Mouse (Mus musculus) liver, adult 2 months (tissue): ENCODE data around the gene H2-DMb1. TPM values are rescaled to one million over a fixed set of nuclear protein-coding genes. Genes with fewer than 3 reads are reported as not detected.

Experiments used
- DNase-seq: peaks from one replicate; pipeline ENCODE4 v3.0.0-alpha.2; 2011; ENCODE audit warnings: low read depth, low spot score; ENCODE audit errors: extremely low read depth
- H3K27ac ChIP-seq: fragments of 200-500 bp; replicated peaks from 2 replicates; pipeline ENCODE4 v1.5.1; 2012; ENCODE audit warnings: low read depth, mild to moderate bottlenecking, control low read depth, inconsistent platforms, low read length; ENCODE audit not compliant: insufficient read depth
- H3K27me3 ChIP-seq: fragments of 200-500 bp; 2 replicates; pipeline ENCODE4 v1.6.1; 2012; ENCODE audit warnings: mild to moderate bottlenecking, moderate library complexity, low read length, inconsistent platforms; ENCODE audit not compliant: control insufficient read depth, insufficient read depth
- H3K36me3 ChIP-seq: fragments of 200-500 bp; 2 replicates; pipeline ENCODE4 v1.6.1; 2012; ENCODE audit warnings: low read length, inconsistent platforms; ENCODE audit not compliant: control insufficient read depth, insufficient read depth
- H3K4me1 ChIP-seq: fragments of 200-500 bp; 2 replicates; pipeline ENCODE4 v1.6.1; 2011; ENCODE audit warnings: low read length; ENCODE audit not compliant: control insufficient read depth, insufficient read depth
- H3K4me3 ChIP-seq: fragments of 200-500 bp; 2 replicates; pipeline ENCODE4 v1.5.1; 2011; ENCODE audit warnings: low read depth, mild to moderate bottlenecking, control low read depth, low read length, moderate library complexity; ENCODE audit not compliant: insufficient read depth
- H3K79me2 ChIP-seq: fragments of 200-500 bp; 2 replicates; pipeline ENCODE4 v1.6.1; 2012; ENCODE audit warnings: inconsistent platforms, mild to moderate bottlenecking, low read length, moderate library complexity; ENCODE audit not compliant: control insufficient read depth, insufficient read depth
- H3K9ac ChIP-seq: fragments of 200-500 bp; 2 replicates; pipeline ENCODE4 v1.6.1; 2012; ENCODE audit warnings: low read depth, mild to moderate bottlenecking, control low read depth, inconsistent platforms, low read length
- CTCF ChIP-seq: fragments of 200-500 bp; IDR thresholded peaks from 2 replicates; pipeline ENCODE4 v1.5.1; 2011; ENCODE audit warnings: low read depth, low read length, control low read depth
- POLR2A ChIP-seq: fragments of 200-500 bp; IDR thresholded peaks from 2 replicates; pipeline ENCODE4 v1.6.1; 2011; ENCODE audit warnings: low read length, control low read depth; ENCODE audit not compliant: insufficient read depth; ENCODE audit errors: extremely low read depth
- WGBS: fragments of 180-500 bp; shearing (Covaris S2); methylation state at CpG from one replicate; pipeline ENCODE4 v1.1.7; 2018; 5-methylcytosine and 5-hydroxymethylcytosine counted together
- polyA plus RNA-seq: library from polyadenylated mRNA; depleted of rRNA; stranded (reverse); fragments of >200 nt; gene quantifications from 2 replicates; pipeline ENCODE4 v1.2.3, GENCODE M21; 2012
- total RNA-seq: library from RNA; depleted of rRNA; stranded (reverse); fragments of >200 nt; gene quantifications from 2 replicates; pipeline ENCODE4 v1.2.3, GENCODE M21; 2014

H2-DMb1 gene
- total and polyA plus RNA-seq, 2 experiments = 4.2 to 14.5 TPM

GRCm38 (mm10) chr17:34185526-34185925, 32.7 kb downstream of the H2-DMb1 start:
- 94% methylated on average over 9 of the region's 9 CpGs for WGBS
- Histone ChIP-seq H3K36me3 (0 out of 2 replicates have a peak, but pooled peaks cover 2% of the 10 kb centered on the region), H3K27ac (no peak overlapping the region), H3K79me2 (no peaks in the 10 kb centered on the region; the same call in 1 of the 2 replicates), H3K9ac (no peak overlapping the region), H3K4me1 (peaks cover 13% of the 10 kb centered on the region), H3K27me3 (no peaks in the 10 kb centered on the region), H3K4me3 (no peak overlapping the region)
- DNase-seq = no peak
- TF ChIP-seq POLR2A (no peak), CTCF (no peak)

- peak; percentile 45 for DNase-seq
- H3K79me2 ChIP-seq = no peaks in the 10 kb centered on the region; the same call in 1 of the 2 replicates
- TF ChIP-seq CTCF = no peak
- TF ChIP-seq POLR2A = no peak
- H3K27ac ChIP-seq = peak overlapping the region; percentile 70
- H3K36me3 ChIP-seq = peaks cover 2% of the 10 kb centered on the region; the same call in 1 of the 2 replicates
- H3K4me3 ChIP-seq = peak overlapping the region; percentile 70
- peaks cover 16% of the 10 kb centered on the region for H3K4me1 ChIP-seq
- H3K9ac ChIP-seq = peak overlapping the region; percentile 74
- WGBS = 2% methylated on average over 14 of the region's 14 CpGs
- no peaks in the 10 kb centered on the region for H3K27me3 ChIP-seq
These were observed 34.0 kb downstream of the H2-DMb1 start for GRCm38 (mm10) chr17:34186885-34187260.

GRCm38 (mm10) chr17:34187261-34187916, 34.5 kb downstream of the H2-DMb1 start, which contains the start of the genes Tap1 and Psmb9:
TSS of gene Tap1 (plus strand) at chr17:34187553.
TSS of gene Psmb9 (minus strand) at chr17:34187764.
- Histone ChIP-seq H3K4me1 (peaks cover 16% of the 10 kb centered on the region), H3K36me3 (peaks cover 2% of the 10 kb centered on the region; the same call in 1 of the 2 replicates), H3K27me3 (no peaks in the 10 kb centered on the region), H3K4me3 (peak within 1 kb of the TSS; percentile 70), H3K9ac (peak within 1 kb of the TSS; percentile 79), H3K27ac (peak within 1 kb of the TSS; percentile 75), H3K79me2 (no peaks in the 10 kb centered on the region; the same call in 1 of the 2 replicates)
- peak; percentile 73; the same call in 1 of the 2 replicates for TF ChIP-seq POLR2A
- TF ChIP-seq CTCF = no peak
- DNase-seq = peak; percentile 89
- under 1% methylated on average over 46 of the region's 46 CpGs for WGBS

GRCm38 (mm10) chr17:34188010-34188409, 35.1 kb downstream of the H2-DMb1 start:
- no peaks in the 10 kb centered on the region; the same call in 1 of the 2 replicates for H3K79me2 ChIP-seq
- peak overlapping the region; percentile 79 for H3K9ac ChIP-seq
- TF ChIP-seq POLR2A = no peak
- WGBS = under 1% methylated on average over 20 of the region's 20 CpGs
- peak overlapping the region; percentile 75 for H3K27ac ChIP-seq
- H3K36me3 ChIP-seq = peaks cover 2% of the 10 kb centered on the region; the same call in 1 of the 2 replicates
- H3K4me1 ChIP-seq = peaks cover 16% of the 10 kb centered on the region
- H3K4me3 ChIP-seq = peak overlapping the region; percentile 70
- H3K27me3 ChIP-seq = no peaks in the 10 kb centered on the region
- peak; percentile 45 for DNase-seq

GRCm38 (mm10) chr17:34188986-34189385, 36.1 kb downstream of the H2-DMb1 start:
- DNase-seq = no peak
- no peaks in the 10 kb centered on the region; the same call in 1 of the 2 replicates for H3K36me3 ChIP-seq
- peaks cover 16% of the 10 kb centered on the region for H3K4me1 ChIP-seq
- H3K27me3 ChIP-seq = no peaks in the 10 kb centered on the region
- 84% methylated on average over 6 of the region's 6 CpGs for WGBS
- H3K27ac ChIP-seq = no peak overlapping the region
- H3K4me3 ChIP-seq = no peak overlapping the region
- no peak overlapping the region for H3K9ac ChIP-seq
- TF ChIP-seq CTCF = no peak
- TF ChIP-seq POLR2A = no peak
- H3K79me2 ChIP-seq = no peaks in the 10 kb centered on the region; the same call in 1 of the 2 replicates

GRCm38 (mm10) chr17:34192852-34193251, 40.0 kb downstream of the H2-DMb1 start:
- no peak overlapping the region for H3K27ac ChIP-seq
- 78% methylated on average over 16 of the region's 16 CpGs for WGBS
- no peak overlapping the region for H3K9ac ChIP-seq
- no peak for DNase-seq
- no peaks in the 10 kb centered on the region for H3K79me2 ChIP-seq
- no peaks in the 10 kb centered on the region for H3K27me3 ChIP-seq
- H3K4me3 ChIP-seq = no peak overlapping the region
- H3K36me3 ChIP-seq = no peaks in the 10 kb centered on the region; the same call in 1 of the 2 replicates
- TF ChIP-seq POLR2A (no peak), CTCF (no peak)
- peaks cover 14% of the 10 kb centered on the region for H3K4me1 ChIP-seq
